Mouse (Mus musculus) bone marrow, adult 2 months (tissue): Measurements from ENCODE around the gene Chpf.
A peak's percentile ranks its signal among the peaks of the same experiment; 100 is the strongest.

Source experiments
- CTCF ChIP-seq: fragments of 200-500 bp; IDR thresholded peaks from 2 replicates; pipeline ENCODE4 v1.5.1; 2011; ENCODE audit warnings: low read length, control low read depth; ENCODE audit not compliant: control insufficient read depth, insufficient read depth
- POLR2A ChIP-seq: fragments of 200-500 bp; IDR thresholded peaks from 2 replicates; pipeline ENCODE4 v1.6.1; 2011; ENCODE audit warnings: low read depth, mild to moderate bottlenecking, control low read depth, low read length, borderline replicate concordance; ENCODE audit not compliant: control insufficient read depth

GRCm38 (mm10) chr1:75521321-75522031 is 42.4 kb upstream of the Chpf start, which contains the start of gene Stk11ip:
- TF ChIP-seq POLR2A (peak; percentile 71), CTCF (no peak)
